Mouse (Mus musculus) right cerebral cortex, postnatal 14 days (tissue): ENCODE measurements at regions not wholly inside any gene's neighbourhood (a gene's known extent, or its start where the extent isn't known, plus 50 kb on each side); places are given as distances from the start of the nearest gene placed in this dataset.

Experiments
- DNase-seq: peaks from one replicate; pipeline ENCODE4 v3.0.0; 2022

DNA sequence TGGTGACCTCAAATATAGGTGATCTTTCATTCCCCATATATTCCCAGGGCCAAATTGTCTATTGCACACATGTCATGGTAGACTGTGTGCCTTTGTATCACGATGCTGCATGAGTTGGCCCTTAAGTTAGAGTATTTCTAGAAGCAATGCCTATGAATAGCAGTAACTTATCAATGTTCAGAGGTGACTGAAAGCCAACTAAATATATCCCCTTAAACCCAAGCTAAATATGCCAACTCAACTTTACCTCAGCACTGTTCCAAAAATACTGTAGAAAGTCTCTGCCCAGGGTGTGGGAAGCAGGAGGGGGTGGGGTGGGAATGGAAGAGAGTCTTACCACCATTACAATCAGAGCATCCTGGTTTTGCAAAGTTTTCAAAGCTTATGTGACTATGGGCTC, 144.6 kb upstream of the Serp2 start:
- no peak for DNase-seq

DNA sequence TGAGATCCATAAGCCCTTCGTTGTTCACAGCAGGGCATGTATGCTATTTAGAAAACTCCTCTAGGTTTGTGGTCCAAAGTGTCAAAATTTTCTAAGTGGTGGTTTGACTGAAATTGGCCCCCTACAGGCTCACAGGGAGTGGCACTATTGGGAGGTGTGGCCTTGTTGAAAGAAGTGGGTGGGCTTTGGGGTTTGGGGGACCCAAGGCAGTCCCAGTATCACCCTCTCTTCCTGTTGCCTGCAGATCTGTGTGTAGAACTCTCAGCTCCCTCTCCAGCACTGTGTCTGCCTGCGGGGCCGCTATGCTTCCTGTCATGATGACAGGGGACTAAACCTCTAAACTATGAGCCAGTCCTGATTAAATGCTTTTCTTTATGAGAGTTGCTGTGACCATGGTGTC, 144.1 kb upstream of the Serp2 start:
- no peak for DNase-seq

DNA sequence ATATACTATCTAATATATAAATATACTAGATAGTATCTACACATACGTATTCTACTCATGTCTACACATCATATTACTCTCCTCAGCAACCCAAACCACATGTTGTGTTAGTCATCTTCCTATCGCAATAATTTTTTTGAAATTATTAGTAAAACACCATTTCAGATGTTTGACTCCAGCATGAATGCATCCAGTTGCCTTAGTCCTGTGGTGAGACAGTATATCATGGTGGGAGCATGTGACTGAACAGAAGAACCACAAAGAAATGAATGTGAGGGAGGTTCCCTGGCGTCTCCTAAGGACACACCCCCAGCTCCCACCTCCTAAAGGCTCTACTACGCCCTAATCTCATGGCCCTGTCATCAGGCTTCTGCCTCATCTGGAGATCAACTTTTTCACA, 143.5 kb upstream of the Serp2 start:
- no peak for DNase-seq

- DNase-seq, result no peak
Observed at GRCm38 (mm10) chr14:76698718-76699402, 142.2 kb upstream of the Serp2 start.

DNA sequence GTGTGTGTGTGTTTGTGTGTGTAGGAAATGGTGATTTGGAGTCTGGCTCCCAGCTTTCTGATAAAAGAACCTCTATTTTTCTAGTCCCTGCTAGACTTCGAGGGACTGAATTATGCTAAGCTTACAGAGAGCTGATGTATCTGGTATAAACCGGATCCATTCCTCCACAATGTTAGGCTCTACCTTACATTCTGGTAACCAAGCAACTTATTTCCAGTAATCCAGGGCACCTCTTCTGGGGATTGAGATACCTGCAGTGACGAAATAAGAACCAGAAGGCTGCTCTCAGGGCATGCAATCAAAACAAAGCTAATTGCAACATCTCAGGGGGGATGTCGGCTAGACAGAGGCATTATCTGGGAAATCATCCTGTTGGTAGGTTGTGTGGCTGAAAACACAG, 140.0 kb upstream of the Serp2 start:
- no peak for DNase-seq

- DNase-seq, result no peak
Observed at GRCm38 (mm10) chr14:76695691-76696355, 139.1 kb upstream of the Serp2 start.

GRCm38 (mm10) chr14:76694894-76695293, 138.2 kb upstream of the Serp2 start:
- DNase-seq, result no peak

DNA sequence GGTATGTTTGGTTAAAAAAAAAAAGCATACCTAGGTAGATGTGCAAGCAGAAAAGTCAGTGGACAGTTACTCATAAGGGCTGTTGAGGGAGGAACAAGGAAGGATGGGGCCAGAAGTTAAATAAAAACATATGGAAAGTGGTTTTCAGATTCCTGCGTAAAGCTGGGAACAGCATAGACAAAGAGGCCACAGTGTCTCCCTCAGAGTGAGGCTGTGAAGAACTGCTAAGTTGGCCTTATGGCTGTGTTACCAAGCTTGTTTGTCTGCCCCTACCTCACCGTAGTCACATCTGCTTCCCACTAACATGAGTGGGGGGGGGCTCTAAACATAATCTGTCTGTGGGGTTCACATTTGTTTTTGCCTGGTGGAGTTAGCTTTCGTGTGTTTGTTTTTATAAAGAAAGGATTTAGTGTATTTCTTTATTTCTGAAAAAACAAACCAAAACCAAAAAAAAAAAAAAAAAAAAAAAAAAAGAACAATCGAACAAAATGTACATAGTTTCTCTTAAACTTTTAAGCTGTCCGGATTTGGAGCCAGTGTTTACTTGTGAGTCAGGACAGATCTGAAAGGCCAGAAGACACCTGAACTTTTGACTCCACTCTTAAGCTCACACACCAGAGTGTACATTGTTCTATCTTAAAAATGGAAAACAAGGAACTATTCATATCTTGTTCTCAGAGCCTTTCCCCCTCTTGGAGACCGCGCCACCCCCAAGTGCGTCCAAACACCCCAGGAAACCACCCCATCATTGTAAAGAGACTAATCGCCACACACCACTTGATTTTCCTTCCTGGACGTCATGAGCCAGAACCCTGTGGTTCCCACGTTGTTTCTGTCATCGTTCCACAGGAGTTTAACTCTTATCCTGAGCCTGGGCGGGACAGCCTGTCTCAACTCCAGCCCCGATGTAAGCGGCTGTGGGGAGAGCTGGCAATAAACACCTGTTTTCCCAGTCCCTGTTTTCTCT, 136.9 kb upstream of the Serp2 start:
- no peak for DNase-seq

DNA sequence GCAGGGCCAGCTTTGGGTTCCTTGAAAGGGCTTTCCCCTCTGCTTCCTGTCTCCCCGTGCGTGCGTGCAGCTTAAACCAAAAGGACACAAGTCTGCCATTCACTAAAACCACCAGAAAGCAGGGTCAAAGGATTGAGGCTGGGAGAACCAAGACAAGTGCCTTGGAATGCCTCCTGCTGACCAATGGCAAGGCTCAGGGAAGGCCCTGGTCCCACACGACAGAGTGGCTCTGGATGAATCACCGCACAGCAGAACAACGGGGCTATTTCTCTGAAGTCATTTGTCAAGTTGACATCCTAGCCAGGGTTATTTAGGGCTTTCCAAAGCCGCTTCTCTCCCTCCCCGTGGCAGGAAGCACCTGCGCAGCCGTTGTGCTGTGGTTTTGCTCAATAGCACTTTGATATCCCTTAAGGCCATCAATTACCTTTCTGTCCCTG, 131.3 kb upstream of the Serp2 start:
- DNase-seq, result no peak

DNA sequence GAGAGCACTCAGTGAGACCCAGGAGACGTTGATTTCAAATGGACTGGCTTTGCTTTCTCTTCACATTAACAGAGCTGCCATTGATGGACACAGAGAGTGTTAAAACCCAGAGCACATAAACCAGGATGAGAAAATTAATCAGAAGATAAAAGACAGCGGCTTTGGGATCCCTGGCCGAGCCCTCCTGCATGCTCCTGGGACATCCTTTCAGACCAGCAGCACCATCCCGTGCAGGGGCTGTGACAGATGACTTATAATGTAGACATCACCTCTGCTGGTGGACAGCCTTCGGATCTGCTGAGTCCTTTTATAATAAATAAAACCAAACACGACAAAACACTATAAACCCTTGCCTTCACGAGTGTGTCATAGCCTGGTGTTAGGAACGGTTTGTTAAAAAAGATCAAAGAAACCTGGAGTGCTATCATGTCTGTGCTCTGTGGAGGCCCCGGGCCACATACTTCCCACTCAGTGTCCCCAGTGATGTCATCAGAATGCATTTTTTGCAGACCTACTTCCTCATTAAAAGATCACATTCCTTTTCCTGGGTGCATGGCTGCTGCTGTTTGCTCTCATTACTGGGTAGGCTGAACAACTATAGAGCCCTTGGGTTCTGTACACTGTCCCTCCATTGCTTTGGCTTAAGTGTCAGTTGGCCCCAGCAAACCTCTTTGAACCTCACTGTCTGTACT, 130.2 kb upstream of the Serp2 start:
- DNase-seq, result no peak

DNA sequence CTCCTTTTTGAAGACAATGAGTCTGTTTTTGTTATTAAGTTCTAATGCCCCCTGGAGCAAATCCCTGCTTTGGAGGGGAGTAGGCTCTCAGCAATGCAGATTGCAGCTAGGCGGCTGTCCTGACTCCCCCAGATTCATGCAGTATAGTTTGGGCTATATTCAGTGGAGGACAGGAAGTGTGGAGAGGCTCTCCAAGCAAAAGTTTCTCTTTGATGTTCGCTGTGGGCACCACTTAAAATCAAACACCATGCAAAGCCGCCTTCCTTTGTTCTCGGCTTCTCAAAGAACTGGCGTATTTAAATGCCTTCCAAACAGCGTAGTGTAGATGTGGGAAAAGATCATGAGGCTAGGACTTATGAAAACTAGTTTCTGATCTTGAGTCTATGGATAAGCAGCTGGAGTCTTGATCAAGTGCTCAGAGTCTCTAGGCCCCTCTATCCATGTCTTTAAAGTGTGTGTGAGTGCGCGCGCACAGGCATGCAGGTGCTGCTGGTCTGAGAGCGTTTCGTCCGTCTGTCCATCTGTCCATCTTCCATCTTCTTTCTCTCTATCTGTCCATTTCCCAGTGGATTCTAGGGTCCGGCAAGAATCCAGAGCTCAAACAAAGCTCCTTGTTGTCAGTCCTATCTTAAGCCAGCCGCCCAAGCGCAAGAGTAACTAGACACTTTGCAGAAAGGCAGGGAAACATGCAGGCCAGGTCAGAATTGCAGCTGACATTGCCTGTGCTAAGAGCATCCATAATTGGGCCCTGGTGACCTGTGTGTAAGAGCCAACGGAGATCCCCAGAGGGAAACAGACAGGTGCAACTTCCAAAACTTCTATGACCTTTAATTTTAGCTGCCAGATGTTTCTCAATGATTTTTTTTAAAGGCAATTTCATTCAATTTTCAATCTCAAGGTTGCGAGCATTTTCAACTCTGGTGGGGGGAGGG, 129.4 kb upstream of the Serp2 start:
- DNase-seq, result no peak

- no peak for DNase-seq
Observed at GRCm38 (mm10) chr14:76684327-76684726, 127.6 kb upstream of the Serp2 start.

- no peak for DNase-seq
Observed at GRCm38 (mm10) chr14:76681581-76682377, 125.1 kb upstream of the Serp2 start.

GRCm38 (mm10) chr14:76678512-76679134, 121.9 kb upstream of the Serp2 start:
- DNase-seq, result no peak

DNA sequence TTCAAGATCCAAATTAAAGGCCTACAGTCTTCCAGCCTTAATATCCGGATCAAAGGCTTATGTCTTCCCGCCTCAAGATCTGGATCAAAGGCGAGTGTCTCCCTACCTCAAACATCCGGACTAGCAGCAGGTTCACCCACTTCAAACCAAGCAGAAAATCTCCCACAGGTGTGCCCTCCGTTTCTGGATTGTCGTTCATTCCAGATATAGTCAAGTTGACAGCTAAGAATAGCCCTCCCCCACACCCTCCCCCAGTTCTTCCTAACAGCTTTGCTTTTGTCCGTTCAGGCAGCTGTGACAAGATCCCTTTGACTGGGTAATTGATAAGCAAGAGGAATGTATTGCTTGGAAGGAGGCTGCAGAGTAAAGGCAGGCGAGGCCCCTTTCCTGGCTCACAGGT, 118.3 kb upstream of the Serp2 start:
- DNase-seq, result no peak

GRCm38 (mm10) chr14:76673671-76674331, 117.1 kb upstream of the Serp2 start:
- no peak for DNase-seq

DNA sequence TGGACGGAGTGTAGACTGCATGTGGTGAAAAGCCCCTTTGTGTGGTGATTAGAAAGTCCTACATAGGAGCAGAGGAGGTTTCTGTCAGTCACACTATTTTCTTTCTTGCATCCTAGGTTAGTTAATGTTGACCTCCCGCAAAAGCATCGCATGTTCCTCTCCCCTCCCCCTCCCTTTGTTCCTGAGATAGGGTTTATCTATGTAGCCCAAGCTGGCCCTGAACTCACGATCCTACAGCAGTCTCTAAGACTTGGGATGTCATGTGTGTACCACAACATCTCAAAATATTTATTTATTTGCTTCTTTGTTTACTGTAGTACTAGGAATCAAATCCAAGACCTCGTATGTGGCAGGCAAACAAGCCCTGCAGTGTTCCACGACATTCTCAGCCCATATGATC, 116.2 kb upstream of the Serp2 start:
- DNase-seq, result no peak

DNA sequence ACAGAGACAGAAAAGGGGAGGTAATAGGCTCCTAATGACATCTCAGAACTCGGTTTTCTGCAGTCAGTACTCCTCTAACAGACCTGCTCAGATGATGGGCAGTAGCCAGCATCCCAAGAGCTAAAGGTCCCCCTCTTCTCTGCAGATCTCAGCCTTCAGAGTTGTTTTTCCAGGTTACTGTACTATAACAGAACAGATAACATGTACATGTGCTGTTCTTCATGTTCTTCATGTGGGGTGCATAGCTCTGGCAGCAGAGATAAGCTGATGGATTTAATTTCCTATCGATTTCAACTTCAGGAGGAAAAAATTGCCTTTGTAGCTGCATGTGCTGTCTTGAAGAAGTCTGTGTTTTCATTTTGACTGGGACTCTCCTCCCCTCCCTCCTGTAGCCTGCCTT, 115.8 kb upstream of the Serp2 start:
- DNase-seq, result no peak

DNA sequence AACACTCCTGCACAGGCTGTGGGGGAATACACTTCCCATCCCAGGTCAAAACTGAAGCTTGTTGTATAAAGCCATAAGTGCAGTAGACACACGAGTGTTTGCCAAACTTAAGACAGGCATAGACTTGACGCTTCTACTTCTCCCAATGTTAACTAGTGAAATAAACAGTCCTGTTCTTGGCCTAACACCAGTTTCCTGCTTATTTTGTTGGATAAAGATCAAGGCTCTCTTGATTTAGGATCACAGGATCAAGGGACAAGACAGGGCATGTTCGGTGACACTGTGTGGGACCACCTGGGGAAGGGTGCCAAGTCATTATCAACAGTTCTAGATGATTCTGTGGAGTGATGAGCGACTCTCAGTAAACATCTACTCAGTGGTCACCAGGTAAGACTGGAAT, 114.3 kb upstream of the Serp2 start:
- DNase-seq, result no peak
